7 mouse cellular contexts compared by ENCODE assay signal in genomic region chr14:93498813-93499690, GRCm38 (mm10).
DNase-seq lines count a peak whose midpoint lies in the region; ATAC-seq and TF ChIP-seq lines count a peak whose summit lies in the region.

No protein-coding gene starts in this region.

- no peak overlapping the region for H3K4me3 ChIP-seq in embryonic facial prominence, embryonic 14.5 days (ENCODE audit: low read depth, low read length)
- H3K4me3 ChIP-seq in heart, embryonic 13.5 days = no peak overlapping the region
- no peak overlapping the region for H3K4me3 ChIP-seq in kidney, postnatal 0 days (replicated peaks; ENCODE audit: low read depth, low read length)
- H3K4me3 ChIP-seq in limb, embryonic 14.5 days (replicated peaks; ENCODE audit: low read length) = no peak overlapping the region

- H3K4me2 ChIP-seq in embryonic facial prominence, embryonic 14.5 days (ENCODE audit: low read depth, low read length) = peak overlapping the region; percentile 18; the same call in 1 of the 2 replicates
- H3K4me2 ChIP-seq in heart, embryonic 13.5 days = peak overlapping the region; percentile 44
- peak overlapping the region; percentile 34 for H3K4me2 ChIP-seq in kidney, postnatal 0 days (ENCODE audit: low read length)
- H3K4me2 ChIP-seq in limb, embryonic 14.5 days (replicated peaks; ENCODE audit: low read depth, low read length, severe bottlenecking) = peak overlapping the region; percentile 11; the same call in 1 of the 2 replicates

- DNase-seq in cerebellum, adult 11 months = peak; percentile 86
- peak; percentile 86 for DNase-seq in embryonic facial prominence, embryonic 14.5 days (ENCODE audit: low spot score)
- DNase-seq in kidney, postnatal 0 days (ENCODE audit: low spot score) = peak; percentile 84
- DNase-seq in limb, embryonic 14.5 days (ENCODE audit: low spot score) = peak; percentile 59
- peak; percentile 77 for DNase-seq in ovary, adult 18-20 months (ENCODE audit: low spot score)
- no peak for DNase-seq in thymus, postnatal 14 days

- no peaks in the 10 kb centered on the region for H3K27me3 ChIP-seq in embryonic facial prominence, embryonic 14.5 days (replicated peaks; ENCODE audit: control insufficient read depth, insufficient read depth, low read length)
- H3K27me3 ChIP-seq in heart, embryonic 13.5 days (replicated peaks) = no peaks in the 10 kb centered on the region
- no peaks in the 10 kb centered on the region for H3K27me3 ChIP-seq in kidney, postnatal 0 days (ENCODE audit: insufficient read depth, low read length)
- H3K27me3 ChIP-seq in limb, embryonic 14.5 days (ENCODE audit: control insufficient read depth, insufficient read depth, low read length) = no peaks in the 10 kb centered on the region

- peak; percentile 53; the same call in 1 of the 2 replicates for ATAC-seq in embryonic facial prominence, embryonic 14.5 days (ENCODE audit: low read depth)
- no peak for ATAC-seq in heart, embryonic 13.5 days (ENCODE audit: extremely low read depth, insufficient number of reproducible peaks, low FRiP score, low TSS enrichment)
- ATAC-seq in kidney, postnatal 0 days (replicated peaks; ENCODE audit: low FRiP score, low read depth) = peak; percentile 74; the same call in 1 of the 2 replicates
- ATAC-seq in limb, embryonic 14.5 days (ENCODE audit: low FRiP score, low read depth) = no peak; the same call in 1 of the 2 replicates

- no peak for TF ChIP-seq POLR2A in limb, embryonic 14.5 days (IDR thresholded peaks at IDR 0.05; ENCODE audit: borderline replicate concordance, extremely low read depth, insufficient read depth, insufficient read length)

- H3K36me3 ChIP-seq in embryonic facial prominence, embryonic 14.5 days (ENCODE audit: control insufficient read depth, insufficient read depth, low read length) = no peaks in the 10 kb centered on the region
- H3K36me3 ChIP-seq in heart, embryonic 13.5 days = no peaks in the 10 kb centered on the region
- no peaks in the 10 kb centered on the region for H3K36me3 ChIP-seq in kidney, postnatal 0 days (ENCODE audit: insufficient read depth, low read length)
- no peaks in the 10 kb centered on the region for H3K36me3 ChIP-seq in limb, embryonic 14.5 days (ENCODE audit: control insufficient read depth, insufficient read depth, low read length)

- WGBS in embryonic facial prominence, embryonic 14.5 days = 38% methylated on average over 13 of the region's 13 CpGs
- WGBS in heart, embryonic 13.5 days = 31% methylated on average over 13 of the region's 13 CpGs
- 22% methylated on average over 13 of the region's 13 CpGs for WGBS in kidney, postnatal 0 days
- 28% methylated on average over 13 of the region's 13 CpGs for WGBS in limb, embryonic 14.5 days

- no peak overlapping the region for H3K9ac ChIP-seq in embryonic facial prominence, embryonic 14.5 days (ENCODE audit: low read depth, low read length)
- H3K9ac ChIP-seq in heart, embryonic 13.5 days = no peak overlapping the region
- no peak overlapping the region for H3K9ac ChIP-seq in kidney, postnatal 0 days (ENCODE audit: low read depth, low read length)
- H3K9ac ChIP-seq in limb, embryonic 14.5 days (ENCODE audit: low read depth, low read length, severe bottlenecking) = no peak overlapping the region

- H3K27ac ChIP-seq in embryonic facial prominence, embryonic 14.5 days (replicated peaks; ENCODE audit: low read depth, low read length) = 0 out of 2 replicates have a peak overlapping the region, but pooled peaks have one; percentile 48
- no peak overlapping the region for H3K27ac ChIP-seq in heart, embryonic 13.5 days (replicated peaks)
- no peak overlapping the region for H3K27ac ChIP-seq in kidney, postnatal 0 days
- H3K27ac ChIP-seq in limb, embryonic 14.5 days (replicated peaks; ENCODE audit: low read depth, low read length) = no peak overlapping the region

- no peaks in the 10 kb centered on the region for H3K4me1 ChIP-seq in embryonic facial prominence, embryonic 14.5 days (ENCODE audit: control insufficient read depth, insufficient read depth, low read length)
- H3K4me1 ChIP-seq in heart, embryonic 13.5 days = peaks cover 10% of the 10 kb centered on the region
- no peaks in the 10 kb centered on the region for H3K4me1 ChIP-seq in kidney, postnatal 0 days (replicated peaks; ENCODE audit: insufficient read depth, low read length)
- peaks cover 8% of the 10 kb centered on the region for H3K4me1 ChIP-seq in limb, embryonic 14.5 days (ENCODE audit: control insufficient read depth, insufficient read depth, low read length)

- no peaks in the 10 kb centered on the region for H3K9me3 ChIP-seq in embryonic facial prominence, embryonic 14.5 days (ENCODE audit: control insufficient read depth, low read length)
- no peaks in the 10 kb centered on the region for H3K9me3 ChIP-seq in heart, embryonic 13.5 days
- H3K9me3 ChIP-seq in kidney, postnatal 0 days (replicated peaks; ENCODE audit: low read length) = no peaks in the 10 kb centered on the region
- no peaks in the 10 kb centered on the region for H3K9me3 ChIP-seq in limb, embryonic 14.5 days (ENCODE audit: control insufficient read depth, low read length)

- no peak for TF ChIP-seq CTCF in kidney, postnatal 0 days (IDR thresholded peaks at IDR 0.05; ENCODE audit: low read depth)

Comparison
In these comparisons a context has a peak if more than half of its experiments do, and no peak if none do; other contexts are left out.
1. ATAC-seq: peak in embryonic facial prominence, embryonic 14.5 days (single experiment) and kidney, postnatal 0 days (single experiment); none in heart, embryonic 13.5 days (single experiment) and limb, embryonic 14.5 days (single experiment).
2. Peak in every context shown above with its lines, with median percentiles within 50 percentile points of each other: H3K4me2 ChIP-seq.